Mouse (Mus musculus): ENCODE data around the gene 4933415A04Rik. TPM values are rescaled to one million over a fixed set of nuclear protein-coding genes. Genes with fewer than 3 reads are reported as not detected.

Gene 4933415A04Rik
- total and polyA plus RNA-seq, 3 experiments: not detected

GRCm38 (mm10) chr11:43608440-43608839 is 21.6 kb downstream of the 4933415A04Rik start:
- Histone ChIP-seq H3K27me3 (ENCODE audit: control insufficient read depth in 1 of 2, insufficient read depth in 2 of 2, low read length in 2 of 2) (no peaks in the 10 kb centered on the region), H3K79me2 (ENCODE audit: control insufficient read depth, insufficient read depth, low read length, poor library complexity) (no peaks in the 10 kb centered on the region), H3K4me1 (ENCODE audit: control insufficient read depth in 1 of 2, insufficient read depth in 2 of 2, low read length in 2 of 2) (no peaks in the 10 kb centered on the region), H3K27ac (ENCODE audit: control insufficient read depth, low read depth, low read length) (no peak overlapping the region), H3K9ac (ENCODE audit: control insufficient read depth, low read depth, low read length, poor library complexity, severe bottlenecking) (no peak overlapping the region), H3K9me3 (replicated peaks; ENCODE audit: insufficient read depth, low read length) (no peaks in the 10 kb centered on the region), H3K4me3 (ENCODE audit: control insufficient read depth in 1 of 2, insufficient read depth in 1 of 2, low read depth in 2 of 2, low read length in 2 of 2) (no peak overlapping the region), H3K36me3 (ENCODE audit: control insufficient read depth in 1 of 2, insufficient read depth in 2 of 2, low read length in 2 of 2) (no peaks in the 10 kb centered on the region)
- DNase-seq (ENCODE audit: low read depth, low spot score): no peak
- TF ChIP-seq CHD1 (IDR thresholded peaks at IDR 0.05; ENCODE audit: low read depth, low read length): no peak
- no peak for TF ChIP-seq MAX (IDR thresholded peaks at IDR 0.05; ENCODE audit: low read length)

GRCm38 (mm10) chr11:43610006-43610661 is 23.3 kb downstream of the 4933415A04Rik start:
- Histone ChIP-seq H3K79me2 (ENCODE audit: control insufficient read depth, insufficient read depth, low read length, poor library complexity) (no peaks in the 10 kb centered on the region), H3K4me1 (ENCODE audit: control insufficient read depth in 1 of 2, insufficient read depth in 2 of 2, low read length in 2 of 2) (no peaks in the 10 kb centered on the region), H3K27ac (ENCODE audit: control insufficient read depth, low read depth, low read length) (no peak overlapping the region), H3K27me3 (ENCODE audit: control insufficient read depth in 1 of 2, insufficient read depth in 2 of 2, low read length in 2 of 2) (no peaks in the 10 kb centered on the region), H3K36me3 (ENCODE audit: control insufficient read depth in 1 of 2, insufficient read depth in 2 of 2, low read length in 2 of 2) (no peaks in the 10 kb centered on the region), H3K9ac (ENCODE audit: control insufficient read depth, low read depth, low read length, poor library complexity, severe bottlenecking) (no peak overlapping the region), H3K9me3 (replicated peaks; ENCODE audit: insufficient read depth, low read length) (no peaks in the 10 kb centered on the region), H3K4me3 (ENCODE audit: control insufficient read depth in 1 of 2, insufficient read depth in 1 of 2, low read depth in 2 of 2, low read length in 2 of 2) (no peak overlapping the region)
- no peak for DNase-seq (ENCODE audit: low read depth, low spot score)
- no peak for TF ChIP-seq CHD1 (IDR thresholded peaks at IDR 0.05; ENCODE audit: low read depth, low read length)
- no peak for TF ChIP-seq SIN3A (IDR thresholded peaks at IDR 0.05; ENCODE audit: low read length)
- TF ChIP-seq USF2 (IDR thresholded peaks at IDR 0.05; ENCODE audit: borderline replicate concordance in 1 of 2, insufficient read depth in 1 of 2, low read depth in 1 of 2, low read length in 2 of 2): no peak
- no peak for TF ChIP-seq JUND (IDR thresholded peaks at IDR 0.05; ENCODE audit: low read depth, low read length)
- TF ChIP-seq ETS1 (IDR thresholded peaks at IDR 0.05; ENCODE audit: low read depth, low read length): no peak
- no peak for TF ChIP-seq CHD2 (IDR thresholded peaks at IDR 0.05; ENCODE audit: low read length)
- TF ChIP-seq USF1 (IDR thresholded peaks at IDR 0.05; ENCODE audit: low read depth, low read length): no peak
- no peak for TF ChIP-seq RAD21 (IDR thresholded peaks at IDR 0.05; ENCODE audit: low read depth, low read length)
- no peak for TF ChIP-seq ELF1 (IDR thresholded peaks at IDR 0.05; ENCODE audit: low read depth, low read length)
- TF ChIP-seq UBTF (IDR thresholded peaks at IDR 0.05; ENCODE audit: borderline replicate concordance, insufficient read depth, low read depth, low read length): no peak

- H3K4me3 ChIP-seq (ENCODE audit: control insufficient read depth in 1 of 2, insufficient read depth in 1 of 2, low read depth in 2 of 2, low read length in 2 of 2): no peak overlapping the region
- no peak overlapping the region for H3K9ac ChIP-seq (ENCODE audit: control insufficient read depth, low read depth, low read length, poor library complexity, severe bottlenecking)
- H3K27ac ChIP-seq (ENCODE audit: control insufficient read depth, low read depth, low read length): no peak overlapping the region
- H3K36me3 ChIP-seq (ENCODE audit: control insufficient read depth in 1 of 2, insufficient read depth in 2 of 2, low read length in 2 of 2): no peaks in the 10 kb centered on the region
- H3K79me2 ChIP-seq (ENCODE audit: control insufficient read depth, insufficient read depth, low read length, poor library complexity): no peaks in the 10 kb centered on the region
- no peaks in the 10 kb centered on the region for H3K27me3 ChIP-seq (ENCODE audit: control insufficient read depth in 1 of 2, insufficient read depth in 2 of 2, low read length in 2 of 2)
- DNase-seq (ENCODE audit: low read depth, low spot score): no peak
- no peaks in the 10 kb centered on the region for H3K4me1 ChIP-seq (ENCODE audit: control insufficient read depth in 1 of 2, insufficient read depth in 2 of 2, low read length in 2 of 2)
- no peaks in the 10 kb centered on the region for H3K9me3 ChIP-seq (replicated peaks; ENCODE audit: insufficient read depth, low read length)
- TF ChIP-seq MXI1 (IDR thresholded peaks at IDR 0.05; ENCODE audit: low read depth, low read length) (no peak), RCOR1 (IDR thresholded peaks at IDR 0.05; ENCODE audit: low read depth, low read length) (no peak), POLR2AphosphoS2 (IDR thresholded peaks at IDR 0.05; ENCODE audit: low read length) (no peak), TCF12 (IDR thresholded peaks at IDR 0.05; ENCODE audit: low read depth, low read length) (no peak), ZC3H11A (IDR thresholded peaks at IDR 0.05; ENCODE audit: low read depth, low read length) (no peak), MYB (IDR thresholded peaks at IDR 0.05; ENCODE audit: low read depth, low read length) (no peak), ZMIZ1 (IDR thresholded peaks at IDR 0.05; ENCODE audit: low read depth, low read length) (no peak), CTCF (IDR thresholded peaks at IDR 0.05 in 2 of 3, conservative IDR thresholded peaks at IDR 0.05 in 1 of 3; ENCODE audit: control insufficient read depth in 1 of 3, insufficient read depth in 1 of 3, low read depth in 2 of 3, low read length in 3 of 3, poor library complexity in 1 of 3, severe bottlenecking in 1 of 3) (no peak), POLR2A (IDR thresholded peaks at IDR 0.05; ENCODE audit: control insufficient read depth in 1 of 2, insufficient read depth in 1 of 2, low read depth in 1 of 2, low read length in 2 of 2, poor library complexity in 1 of 2) (no peak), MEF2A (IDR thresholded peaks at IDR 0.05; ENCODE audit: extremely low read depth, insufficient replicate concordance, low read depth, low read length, poor library complexity, severe bottlenecking) (no peak), GATA1 (IDR thresholded peaks at IDR 0.05; ENCODE audit: low read depth, low read length) (no peak), ZNF384 (IDR thresholded peaks at IDR 0.05; ENCODE audit: low read depth, low read length) (no peak), USF2 (IDR thresholded peaks at IDR 0.05; ENCODE audit: borderline replicate concordance in 1 of 2, insufficient read depth in 1 of 2, low read depth in 1 of 2, low read length in 2 of 2) (no peak), UBTF (IDR thresholded peaks at IDR 0.05; ENCODE audit: borderline replicate concordance, insufficient read depth, low read depth, low read length) (no peak), NRF1 (IDR thresholded peaks at IDR 0.05; ENCODE audit: insufficient read depth, low read depth, low read length, poor library complexity, severe bottlenecking) (no peak), NELFE (IDR thresholded peaks at IDR 0.05; ENCODE audit: low read depth, low read length) (no peak), E2F4 (IDR thresholded peaks at IDR 0.05; ENCODE audit: borderline replicate concordance, low read depth, low read length) (no peak)
These were observed 23.8 kb downstream of the 4933415A04Rik start for GRCm38 (mm10) chr11:43610662-43611033.
